Comparison of ENCODE assay signal across 8 mouse cellular contexts in genomic region chr7:92876538-92876937, GRCm38 (mm10). TPM values are rescaled to one million over a fixed set of nuclear protein-coding genes. Genes with fewer than 3 reads are reported as not detected.
DNase-seq lines count a peak whose midpoint lies in the region; ATAC-seq and TF ChIP-seq lines count a peak whose summit lies in the region.

No protein-coding gene starts in this region.

- no peaks in the 10 kb centered on the region for H3K27me3 ChIP-seq in forebrain, embryonic 13.5 days
- no peaks in the 10 kb centered on the region for H3K27me3 ChIP-seq in limb, embryonic 14.5 days (ENCODE audit: control insufficient read depth, insufficient read depth, low read length)
- no peaks in the 10 kb centered on the region for H3K27me3 ChIP-seq in stomach, postnatal 0 days (ENCODE audit: control insufficient read depth, insufficient read depth, low read length)

- H3K36me3 ChIP-seq in forebrain, embryonic 13.5 days (ENCODE audit: poor library complexity, severe bottlenecking), result no peaks in the 10 kb centered on the region
- H3K36me3 ChIP-seq in limb, embryonic 14.5 days (ENCODE audit: control insufficient read depth, insufficient read depth, low read length), result no peaks in the 10 kb centered on the region
- no peaks in the 10 kb centered on the region for H3K36me3 ChIP-seq in stomach, postnatal 0 days (ENCODE audit: control insufficient read depth, insufficient read depth, low read length)

- TF ChIP-seq EP300 in stomach, postnatal 0 days (optimal IDR thresholded peaks at IDR 0.05), result no peak

- no peak for TF ChIP-seq CTCF in stomach, postnatal 0 days (IDR thresholded peaks at IDR 0.05; ENCODE audit: low read depth)

- 0 out of 2 replicates have a peak, but pooled peaks have one; percentile 33 for TF ChIP-seq POLR2A in limb, embryonic 14.5 days (IDR thresholded peaks at IDR 0.05; ENCODE audit: borderline replicate concordance, extremely low read depth, insufficient read depth, insufficient read length)

- H3K4me3 ChIP-seq in forebrain, embryonic 13.5 days, result no peak overlapping the region
- peak overlapping the region; percentile 66 for H3K4me3 ChIP-seq in limb, embryonic 14.5 days (replicated peaks; ENCODE audit: low read length)
- H3K4me3 ChIP-seq in stomach, postnatal 0 days (ENCODE audit: low read depth, low read length), result peak overlapping the region; percentile 18; the same call in 1 of the 2 replicates

- H3K9me3 ChIP-seq in forebrain, embryonic 13.5 days (replicated peaks), result no peaks in the 10 kb centered on the region
- no peaks in the 10 kb centered on the region for H3K9me3 ChIP-seq in limb, embryonic 14.5 days (ENCODE audit: control insufficient read depth, low read length)
- H3K9me3 ChIP-seq in stomach, postnatal 0 days (ENCODE audit: control insufficient read depth, low read length), result no peaks in the 10 kb centered on the region

- no peak for ATAC-seq in forebrain, embryonic 13.5 days
- peak; percentile 24 for ATAC-seq in limb, embryonic 14.5 days (ENCODE audit: low FRiP score, low read depth)
- no peak for ATAC-seq in stomach, postnatal 0 days (ENCODE audit: low FRiP score, low TSS enrichment)

- peak overlapping the region; percentile 67 for H3K4me2 ChIP-seq in forebrain, embryonic 13.5 days
- H3K4me2 ChIP-seq in limb, embryonic 14.5 days (replicated peaks; ENCODE audit: low read depth, low read length, severe bottlenecking), result peak overlapping the region; percentile 71
- H3K4me2 ChIP-seq in stomach, postnatal 0 days (replicated peaks; ENCODE audit: low read depth), result peak overlapping the region; percentile 45

- 54% methylated on average over 7 of the region's 7 CpGs for WGBS in forebrain, embryonic 13.5 days
- WGBS in limb, embryonic 14.5 days, result 7% methylated on average over 7 of the region's 7 CpGs
- WGBS in stomach, postnatal 0 days, result 18% methylated on average over 7 of the region's 7 CpGs

- H3K27ac ChIP-seq in forebrain, embryonic 13.5 days, result 0 out of 2 replicates have a peak overlapping the region, but pooled peaks have one; percentile 3
- peak overlapping the region; percentile 40 for H3K27ac ChIP-seq in limb, embryonic 14.5 days (replicated peaks; ENCODE audit: low read depth, low read length)
- no peak overlapping the region; the same call in 1 of the 2 replicates for H3K27ac ChIP-seq in stomach, postnatal 0 days (replicated peaks)

- DNase-seq in spleen, postnatal 36 days (ENCODE audit: low spot score in 2 of 2), result peak; percentile 12 to 23
- DNase-seq in spleen, postnatal 10 days (ENCODE audit: low spot score in 2 of 2), result no peak
- peak; percentile 66 for DNase-seq in limb, embryonic 14.5 days (ENCODE audit: low spot score)
- no peak for DNase-seq in stomach, postnatal 0 days (ENCODE audit: low spot score)
- DNase-seq in cerebellum, postnatal 10 days, result no peak
- DNase-seq in gastrocnemius, postnatal 4 days (ENCODE audit: low spot score in 2 of 2), result no peak
- no peak for DNase-seq in adrenal gland, adult 2 months

- H3K9ac ChIP-seq in forebrain, embryonic 13.5 days, result no peak overlapping the region
- H3K9ac ChIP-seq in limb, embryonic 14.5 days (ENCODE audit: low read depth, low read length, severe bottlenecking), result peak overlapping the region; percentile 40
- H3K9ac ChIP-seq in stomach, postnatal 0 days (ENCODE audit: low read length), result no peak overlapping the region

- H3K4me1 ChIP-seq in forebrain, embryonic 13.5 days, result peaks cover 25% of the 10 kb centered on the region
- H3K4me1 ChIP-seq in limb, embryonic 14.5 days (ENCODE audit: control insufficient read depth, insufficient read depth, low read length), result peaks cover 16% of the 10 kb centered on the region
- peaks cover 4% of the 10 kb centered on the region; the same call in 1 of the 2 replicates for H3K4me1 ChIP-seq in stomach, postnatal 0 days (replicated peaks; ENCODE audit: control insufficient read depth, insufficient read depth)

RNA-seq across cellular contexts. Expression of gene Prcp, which starts 2.3 kb away (rescaled TPM):
- 14.6 and 15.6 TPM in 2 replicates for polyA plus RNA-seq in forebrain, embryonic 13.5 days (2015; fragmentation: Nextera tagmentation; extraction: Ambion mirVana)
- 26.6 and 27.0 TPM in 2 replicates for polyA plus RNA-seq in limb, embryonic 14.5 days (2012; rRNA removed)
- 26.3 and 28.6 TPM in 2 replicates for polyA plus RNA-seq in limb, embryonic 14.5 days (2014; fragmentation: Nextera tagmentation; extraction: Ambion mirVana)
- 14.5 and 14.7 TPM in 2 replicates for polyA plus RNA-seq in stomach, postnatal 0 days (2015; fragmentation: Nextera tagmentation; extraction: Ambion mirVana)
- 10 to 100 TPM; 32.0 to 32.1 TPM for total RNA-seq in gastrocnemius, postnatal 4 days (2021)
- 10 to 100 TPM; 11.2 to 11.3 TPM for total RNA-seq in adrenal gland, adult 2 months (2021)
- 14.0 and 16.3 TPM in 2 replicates for polyA plus RNA-seq in adrenal gland, adult 2 months (2012; rRNA removed)

RNA-seq across cellular contexts. Expression of gene Ddias, which starts 2.5 kb away (rescaled TPM):
- polyA plus RNA-seq in forebrain, embryonic 13.5 days (2015; fragmentation: Nextera tagmentation; extraction: Ambion mirVana), result 12.1 and 13.5 TPM in 2 replicates
- 3.1 and 4.4 TPM in 2 replicates for polyA plus RNA-seq in limb, embryonic 14.5 days (2012; rRNA removed)
- 11.5 and 12.1 TPM in 2 replicates for polyA plus RNA-seq in limb, embryonic 14.5 days (2014; fragmentation: Nextera tagmentation; extraction: Ambion mirVana)
- 2.8 and 3.3 TPM in 2 replicates for polyA plus RNA-seq in stomach, postnatal 0 days (2015; fragmentation: Nextera tagmentation; extraction: Ambion mirVana)
- total RNA-seq in gastrocnemius, postnatal 4 days (2021), result 1 to 10 TPM; 2.7 to 3.4 TPM
- total RNA-seq in adrenal gland, adult 2 months (2021), result 1 to 10 TPM in 1 of 2 experiments, under 1 TPM in 1; 0.45 to 1.1 TPM
- polyA plus RNA-seq in adrenal gland, adult 2 months (2012; rRNA removed), result not detected in 2 replicates

Comparison
In these comparisons a context has a peak if more than half of its experiments do, and no peak if none do; other contexts are left out.
1. DNase-seq: peak in spleen, postnatal 36 days (2 of 2) and limb, embryonic 14.5 days (single experiment); none in spleen, postnatal 10 days (0 of 2), stomach, postnatal 0 days (single experiment), cerebellum, postnatal 10 days (0 of 2), gastrocnemius, postnatal 4 days (0 of 2) and adrenal gland, adult 2 months (single experiment).
2. Peak in every context shown above with its lines, with median percentiles within 50 percentile points of each other: H3K4me2 ChIP-seq.